Mouse (Mus musculus) stomach, embryonic 16.5 days (tissue): ENCODE data around the gene Dcun1d5. TPM values are rescaled to one million over a fixed set of nuclear protein-coding genes. Genes with fewer than 3 reads are reported as not detected.

Experiments
- polyA plus RNA-seq: library from polyadenylated mRNA; unstranded; fragments of >200 nt; fragmentation: Nextera tagmentation; extraction: Ambion mirVana; gene quantifications from 2 replicates; pipeline ENCODE4 v1.2.1, GENCODE M21; 2015

Gene Dcun1d5
- polyA plus RNA-seq, 1 experiment from 2014 or later = 96.5 TPM

Other genes with a start within 250 kb of the Dcun1d5 start
- gene Dync2h1, start 74 bp upstream of the Dcun1d5 start, polyA plus RNA-seq = 10.5 and 13.3 TPM in 2 replicates
- gene Mmp13, start 88.0 kb downstream of the Dcun1d5 start, polyA plus RNA-seq = 0.45 and 0.56 TPM in 2 replicates
- 0.34 TPM in 1 of 2 replicates, not detected in the other for gene Mmp12, start 159.9 kb downstream of the Dcun1d5 start, polyA plus RNA-seq
- gene Mmp1b, start 203.5 kb downstream of the Dcun1d5 start, polyA plus RNA-seq = not detected in 2 replicates